Mouse (Mus musculus): ENCODE measurements around the gene Gpr4. TPM values are rescaled to one million over a fixed set of nuclear protein-coding genes. Genes with fewer than 3 reads are reported as not detected.

The Gpr4 gene
- total RNA-seq, 2 experiments from 2014 or later, result 2.1 to 4.6 TPM

- no peak for DNase-seq (ENCODE audit: low spot score in 2 of 2)
- intact Hi-C loops (cut with DNase I), result no loop called here
These were observed 12.6 kb downstream of the Gpr4 start for GRCm38 (mm10) chr7:19224933-19225332.

- peak in 1 of 2 experiments; percentile 46 for DNase-seq (ENCODE audit: low spot score in 2 of 2)
- intact Hi-C loops (cut with DNase I), result no loop called here
These were observed 14.8 kb downstream of the Gpr4 start for GRCm38 (mm10) chr7:19226817-19227797.

DNA sequence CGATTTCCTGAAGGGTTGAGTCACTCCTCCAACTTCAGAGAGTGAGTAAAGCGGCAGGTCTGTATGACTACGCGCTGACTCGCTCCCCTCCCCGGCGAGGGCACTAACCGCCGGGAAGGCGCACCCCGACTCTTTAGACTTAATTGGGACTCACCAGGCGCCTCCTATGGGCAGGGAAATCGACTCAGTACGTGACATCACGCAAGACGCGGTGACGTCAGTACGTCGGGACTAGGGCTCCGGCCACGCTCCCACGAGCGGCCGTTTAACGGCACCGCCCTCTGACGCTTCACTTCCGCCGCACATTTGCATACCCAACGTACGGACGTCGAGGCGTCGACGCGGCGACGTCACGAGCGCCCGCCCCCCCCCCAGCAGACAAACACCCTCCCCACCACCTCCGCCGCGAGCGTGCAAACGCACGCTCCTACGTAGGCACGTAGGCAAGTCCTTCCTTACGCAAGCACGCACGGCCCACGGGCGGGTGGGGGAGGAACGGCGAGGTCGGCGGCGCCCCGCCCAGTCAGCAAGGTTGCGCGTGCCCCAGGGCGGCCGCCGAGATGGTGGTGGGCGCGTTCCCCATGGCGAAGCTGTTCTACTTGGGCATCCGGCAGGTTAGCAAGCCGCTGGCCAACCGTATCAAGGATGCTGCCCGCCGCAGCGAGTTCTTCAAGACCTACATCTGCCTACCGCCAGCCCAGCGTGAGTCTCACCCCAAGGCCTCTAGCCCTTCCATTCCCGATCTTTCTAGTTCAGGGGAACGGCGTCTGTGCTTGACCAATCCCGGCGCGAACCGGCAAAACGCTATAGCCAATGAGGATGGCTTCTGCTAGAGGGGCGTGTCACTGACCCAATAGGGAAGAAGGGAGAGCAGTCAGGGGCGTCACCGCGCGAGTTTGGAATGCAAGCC, 15.8 kb downstream of the Gpr4 start, which contains the start of gene Opa3:
Gene Opa3, plus strand, starts transcription at position 452 of the 910 bp plus-strand sequence.
- peak; percentile 99 to 100 for DNase-seq (ENCODE audit: low spot score in 2 of 2)
- intact Hi-C loops (cut with DNase I), result no loop called here

GRCm38 (mm10) chr7:19228793-19229148, 16.4 kb downstream of the Gpr4 start:
- intact Hi-C loops (cut with DNase I), result no loop called here
- no peak for DNase-seq (ENCODE audit: low spot score in 2 of 2)

DNA sequence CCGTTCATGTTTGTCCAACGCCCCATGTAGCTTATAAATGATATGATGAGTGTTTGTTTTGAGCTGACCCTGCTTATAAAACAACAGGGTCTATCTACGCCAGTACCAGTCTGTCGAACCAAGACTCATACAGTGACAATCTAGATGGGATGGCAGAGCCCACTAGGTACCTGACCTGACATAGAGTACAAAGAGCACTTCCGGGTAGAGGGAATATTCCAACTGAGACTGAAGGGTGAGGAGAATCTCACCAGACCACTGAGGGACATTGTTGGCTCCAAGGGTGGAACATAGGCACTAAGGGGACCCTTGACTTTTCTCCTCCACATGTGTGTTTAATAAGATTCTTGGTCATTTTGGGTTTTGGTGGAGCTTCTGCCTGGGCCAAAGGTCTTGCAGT, 17.1 kb downstream of the Gpr4 start:
- intact Hi-C loops (cut with DNase I), result no loop called here

DNA sequence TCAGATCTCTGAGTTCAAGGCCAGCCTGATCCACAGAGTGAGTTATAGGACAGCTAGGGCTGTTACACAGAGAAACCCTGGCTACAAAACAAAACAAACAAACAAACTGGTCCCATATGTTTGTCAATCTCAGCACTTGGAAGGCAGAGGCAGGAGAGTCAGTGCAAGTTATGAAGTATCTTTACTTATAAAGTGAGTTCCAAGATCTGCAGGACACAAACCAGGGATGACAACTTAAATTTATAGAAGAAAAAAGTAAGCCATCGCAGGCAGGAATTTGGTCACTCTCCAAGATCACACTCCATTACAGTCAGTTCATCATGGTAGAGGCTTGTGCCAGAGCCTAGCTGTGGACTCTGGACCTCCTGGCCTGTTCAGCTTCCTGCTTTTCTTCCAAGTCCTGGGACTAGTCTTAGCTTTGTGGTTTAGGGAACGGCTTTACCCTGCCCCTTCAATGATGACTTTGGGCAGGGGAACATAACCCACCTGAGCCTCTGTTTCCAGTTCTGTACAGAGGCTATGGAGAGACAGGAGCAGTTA, 17.8 kb downstream of the Gpr4 start:
- intact Hi-C loops (cut with DNase I), result no loop called here
- no peak for DNase-seq (ENCODE audit: low spot score in 2 of 2)

More for the DNA sequence above, 17.1 kb downstream of the Gpr4 start:
- DNase-seq (ENCODE audit: low spot score in 2 of 2), result no peak

DNA sequence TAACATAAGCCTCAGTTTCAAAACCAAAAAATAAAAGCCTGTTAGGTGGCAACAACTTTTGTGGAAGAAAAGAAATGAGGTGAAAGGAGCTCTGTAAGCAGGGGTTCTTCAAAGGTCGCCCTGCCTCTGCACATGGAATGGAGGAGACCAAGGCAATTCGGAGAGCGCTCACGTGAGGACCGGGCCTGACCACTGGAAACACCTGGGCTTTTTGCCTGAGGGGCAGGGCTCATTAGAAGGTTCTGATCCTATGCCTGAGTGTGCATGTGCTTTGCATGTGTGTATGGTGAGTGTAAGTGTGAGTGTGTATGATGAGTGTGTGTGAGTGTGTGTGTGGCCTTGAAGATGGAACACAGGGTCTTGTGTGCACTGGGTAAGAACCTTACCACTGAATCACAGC, 18.6 kb downstream of the Gpr4 start:
- intact Hi-C loops (cut with DNase I), result no loop called here
- no peak for DNase-seq (ENCODE audit: low spot score in 2 of 2)

- intact Hi-C loops (cut with DNase I), result no loop called here
- DNase-seq (ENCODE audit: low spot score in 2 of 2), result no peak
These were observed 19.5 kb downstream of the Gpr4 start for GRCm38 (mm10) chr7:19231849-19232248.

- intact Hi-C loops (cut with DNase I), result loop anchor here (5.0 kb wide), 1 partner anchor 108 kb away; the partner anchor contains the start of gene Ercc1
- DNase-seq (ENCODE audit: low spot score in 2 of 2), result no peak
These were observed 22.3 kb downstream of the Gpr4 start for GRCm38 (mm10) chr7:19234652-19235051.

DNA sequence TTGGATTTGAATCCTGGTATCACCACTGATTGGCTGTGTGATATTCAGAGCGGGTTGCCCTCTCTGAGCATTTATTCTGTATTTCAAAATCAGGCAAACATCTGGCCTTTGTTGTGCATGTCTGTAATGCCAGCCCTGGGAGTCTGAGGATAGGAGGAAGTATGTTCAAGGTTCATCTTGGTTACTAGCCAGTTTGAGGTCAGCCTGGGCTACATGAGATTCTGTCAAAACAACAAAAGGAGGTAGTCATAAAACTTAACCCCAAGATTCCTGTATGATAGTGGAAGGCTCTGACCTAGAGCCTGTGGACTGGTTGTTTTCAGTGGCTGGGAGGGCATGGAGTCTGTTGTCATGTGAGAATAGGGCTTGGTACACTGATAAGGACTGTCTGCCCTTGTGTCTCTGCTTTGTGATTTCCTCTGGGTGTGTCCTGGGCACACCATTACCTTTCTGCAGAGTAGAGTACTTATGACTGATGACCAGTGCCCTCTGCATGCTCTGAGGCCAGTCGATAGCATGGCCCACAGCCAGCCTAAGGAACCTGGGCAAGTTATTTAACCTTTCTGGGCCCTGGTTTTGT, 22.8 kb downstream of the Gpr4 start:
- intact Hi-C loops (cut with DNase I), result loop anchor here (5.0 kb wide), 1 partner anchor 107 kb away; the partner anchor contains the start of gene Ercc1

GRCm38 (mm10) chr7:19236411-19236810, 24.1 kb downstream of the Gpr4 start:
- intact Hi-C loops (cut with DNase I), result loop anchor here (5.0 kb wide), 1 partner anchor 106 kb away; the partner anchor contains the start of gene Ercc1
- no peak for DNase-seq (ENCODE audit: low spot score in 2 of 2)

More for the DNA sequence above, 22.8 kb downstream of the Gpr4 start:
- DNase-seq (ENCODE audit: low spot score in 2 of 2), result no peak

GRCm38 (mm10) chr7:19238344-19238743, 26.0 kb downstream of the Gpr4 start:
- no peak for DNase-seq (ENCODE audit: low spot score in 2 of 2)
- intact Hi-C loops (cut with DNase I), result loop anchor here (2.0 to 5.0 kb wide), 2 partner anchors 34 to 104 kb away; partner anchors contain the start of gene Ercc1

GRCm38 (mm10) chr7:19239423-19239822, 27.1 kb downstream of the Gpr4 start:
- intact Hi-C loops (cut with DNase I), result loop anchor here (1.0 to 5.0 kb wide), 3 partner anchors 33 to 103 kb away; partner anchors contain the start of gene Ercc1
- DNase-seq (ENCODE audit: low spot score in 2 of 2), result peak; percentile 87 to 90

GRCm38 (mm10) chr7:19239986-19240385, 27.6 kb downstream of the Gpr4 start:
- no peak for DNase-seq (ENCODE audit: low spot score in 2 of 2)
- intact Hi-C loops (cut with DNase I), result loop anchor here (1.0 to 5.0 kb wide), 3 partner anchors 33 to 102 kb away; partner anchors contain the start of gene Ercc1

DNA sequence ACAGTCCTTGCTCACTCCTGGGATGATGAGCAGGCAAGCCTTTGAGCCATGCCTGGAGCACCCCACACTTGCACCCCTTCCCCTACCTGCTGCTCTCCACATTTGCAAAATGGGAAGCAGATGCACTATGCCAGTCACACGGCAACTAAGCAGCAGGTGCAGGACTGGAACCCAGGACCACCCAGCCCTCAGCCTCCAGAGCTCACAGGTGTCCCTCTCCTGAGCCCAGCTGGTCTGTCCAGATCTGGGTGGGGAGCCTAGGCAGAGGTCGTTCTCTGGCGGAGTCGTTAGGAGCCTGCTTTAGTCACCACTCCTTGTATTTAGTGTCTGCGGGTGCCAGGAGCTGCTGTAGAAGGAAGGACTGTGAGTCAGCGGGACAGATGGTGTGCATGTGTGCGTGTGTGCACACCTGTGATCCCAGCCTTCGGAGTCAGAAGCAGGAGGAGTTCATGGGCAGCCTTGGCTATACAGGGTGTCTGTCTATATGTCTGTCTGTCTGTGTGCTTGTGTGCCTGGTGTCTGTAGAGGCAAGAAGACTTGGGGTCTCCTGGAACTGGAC, 28.6 kb downstream of the Gpr4 start:
- intact Hi-C loops (cut with DNase I), result no loop called here
- peak in 1 of 2 experiments; percentile 21 for DNase-seq (ENCODE audit: low spot score in 2 of 2)

DNA sequence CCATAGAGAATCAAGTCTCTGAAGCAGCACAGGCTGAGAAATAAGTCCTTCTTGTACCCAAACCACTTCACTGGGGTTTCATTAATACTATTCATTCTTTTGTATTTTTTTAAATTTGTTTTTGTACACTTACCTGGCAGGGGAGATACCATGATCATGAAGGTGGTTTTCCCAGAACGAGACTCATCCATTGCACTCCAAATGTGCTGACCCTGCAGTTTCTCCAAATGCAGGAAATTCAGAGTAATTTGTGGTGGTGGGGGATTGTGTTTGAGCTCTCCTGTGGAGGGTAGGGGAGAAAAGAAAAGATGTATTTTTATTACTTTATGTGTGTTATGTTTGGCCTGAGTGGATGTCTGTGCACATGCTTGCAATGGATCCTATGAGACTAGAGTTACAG, 29.7 kb downstream of the Gpr4 start:
- no peak for DNase-seq (ENCODE audit: low spot score in 2 of 2)
- intact Hi-C loops (cut with DNase I), result no loop called here

- peak; percentile 32 to 42 for DNase-seq (ENCODE audit: low spot score in 2 of 2)
- intact Hi-C loops (cut with DNase I), result no loop called here
These were observed 31.5 kb downstream of the Gpr4 start for GRCm38 (mm10) chr7:19243858-19244257.

DNA sequence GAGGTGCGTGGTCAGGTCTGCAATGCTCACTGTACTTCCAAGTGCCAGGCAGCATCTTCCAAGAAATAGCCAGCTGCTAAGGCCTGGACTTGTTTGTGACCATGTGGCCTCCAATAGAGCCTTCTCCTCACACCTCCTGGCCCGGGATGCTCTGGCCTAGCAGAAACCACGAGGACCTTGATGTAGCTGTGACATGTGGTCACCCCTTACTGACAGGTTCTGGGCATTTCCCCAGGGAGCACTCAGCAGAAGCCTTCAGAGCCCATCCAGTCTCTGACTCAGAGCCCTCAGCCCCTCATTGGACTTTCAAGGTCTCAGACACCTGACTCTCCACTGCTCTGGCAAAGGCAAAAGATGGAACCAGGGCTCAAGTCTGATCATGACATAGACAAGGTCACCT, 32.7 kb downstream of the Gpr4 start:
- no peak for DNase-seq (ENCODE audit: low spot score in 2 of 2)
- intact Hi-C loops (cut with DNase I), result no loop called here

DNA sequence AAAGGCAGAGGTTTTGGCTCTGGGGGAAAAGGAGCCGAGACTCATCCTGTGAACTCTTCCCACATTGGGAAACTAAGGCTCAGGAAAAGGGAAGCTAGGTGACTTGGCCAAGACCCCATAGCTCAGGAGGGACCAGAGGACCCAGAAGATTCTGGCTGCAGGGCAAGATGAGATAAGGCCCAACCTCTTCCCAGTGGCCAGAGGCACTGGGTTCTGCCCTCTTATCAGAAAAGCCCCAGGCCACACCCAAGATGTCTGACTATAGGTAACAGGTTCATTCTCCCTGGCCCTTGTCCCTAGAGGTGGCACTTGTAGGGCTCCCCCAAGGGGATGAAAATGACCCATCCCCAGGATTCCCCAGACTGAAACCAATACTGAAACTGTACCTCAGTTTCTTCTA, 34.5 kb downstream of the Gpr4 start:
- DNase-seq (ENCODE audit: low spot score in 2 of 2), result no peak
- intact Hi-C loops (cut with DNase I), result no loop called here
